Mouse (Mus musculus) stomach, adult 2 months (tissue): Measurements from ENCODE around the gene Fbxl16. TPM values are rescaled to one million over a fixed set of nuclear protein-coding genes. Genes with fewer than 3 reads are reported as not detected.

Source experiments
- polyA plus RNA-seq: library from polyadenylated mRNA; depleted of rRNA; stranded (reverse); fragments of >200 nt; gene quantifications from 2 replicates; pipeline ENCODE4 v1.2.3, GENCODE M21; 2012; rRNA removed

Fbxl16 gene
- polyA plus RNA-seq, 1 experiment = 3.9 TPM

Other genes starting within 250 kb of the Fbxl16 start
- gene Sox8, start 238.4 kb upstream of the Fbxl16 start, polyA plus RNA-seq = 0.38 and 0.73 TPM in 2 replicates
- 9.1 and 11.0 TPM in 2 replicates for gene Lmf1, start 230.0 kb upstream of the Fbxl16 start, polyA plus RNA-seq
- gene Gng13, start 91.9 kb upstream of the Fbxl16 start, polyA plus RNA-seq = 0.09 and 0.11 TPM in 2 replicates
- 3.3 TPM in 2 replicates for gene Chtf18, start 81.7 kb upstream of the Fbxl16 start, polyA plus RNA-seq
- gene Rpusd1, start 81.4 kb upstream of the Fbxl16 start, polyA plus RNA-seq = 22.5 and 24.8 TPM in 2 replicates
- gene Mslnl, start 73.0 kb upstream of the Fbxl16 start, polyA plus RNA-seq = 0.24 and 0.38 TPM in 2 replicates
- gene Msln, start 54.7 kb upstream of the Fbxl16 start, polyA plus RNA-seq = 3.5 and 10.2 TPM in 2 replicates
- 7.1 and 8.7 TPM in 2 replicates for gene Narfl, start 35.3 kb upstream of the Fbxl16 start, polyA plus RNA-seq
- 31.2 and 41.5 TPM in 2 replicates for gene Haghl, start 23.4 kb upstream of the Fbxl16 start, polyA plus RNA-seq
- gene Ccdc78, start 22.5 kb upstream of the Fbxl16 start, polyA plus RNA-seq = 0.18 TPM in 1 of 2 replicates, not detected in the other
- gene Fam173a, start 16.2 kb upstream of the Fbxl16 start, polyA plus RNA-seq = 68.2 and 76.3 TPM in 2 replicates
- gene AC134908.4, start 13.4 kb upstream of the Fbxl16 start, polyA plus RNA-seq = 0.63 TPM in 1 of 2 replicates, not detected in the other
- 20.0 and 33.4 TPM in 2 replicates for gene Metrn, start 11.9 kb upstream of the Fbxl16 start, polyA plus RNA-seq
- 16.1 and 17.1 TPM in 2 replicates for gene Wdr24, start 14.5 kb downstream of the Fbxl16 start, polyA plus RNA-seq
- 42.8 and 51.7 TPM in 2 replicates for gene Jmjd8, start 19.8 kb downstream of the Fbxl16 start, polyA plus RNA-seq
- 80.7 and 84.9 TPM in 2 replicates for gene Stub1, start 24.3 kb downstream of the Fbxl16 start, polyA plus RNA-seq
- 23.2 and 35.2 TPM in 2 replicates for gene Rhbdl1, start 28.2 kb downstream of the Fbxl16 start, polyA plus RNA-seq
- 51.3 and 66.3 TPM in 2 replicates for gene Gm20683, start 32.7 kb downstream of the Fbxl16 start, polyA plus RNA-seq
- 46.7 and 73.7 TPM in 2 replicates for gene Rhot2, start 35.8 kb downstream of the Fbxl16 start, polyA plus RNA-seq
- gene Wdr90, start 52.4 kb downstream of the Fbxl16 start, polyA plus RNA-seq = 15.9 and 22.1 TPM in 2 replicates
- gene Mcrip2, start 59.7 kb downstream of the Fbxl16 start, polyA plus RNA-seq = 114 and 227 TPM in 2 replicates
- gene Mettl26, start 66.0 kb downstream of the Fbxl16 start, polyA plus RNA-seq = 87.6 and 135 TPM in 2 replicates
- 2.3 and 2.7 TPM in 2 replicates for gene Wfikkn1, start 71.8 kb downstream of the Fbxl16 start, polyA plus RNA-seq
- 32.5 and 35.9 TPM in 2 replicates for gene Rab40c, start 110.6 kb downstream of the Fbxl16 start, polyA plus RNA-seq
- 54.4 and 60.1 TPM in 2 replicates for gene Pigq, start 135.9 kb downstream of the Fbxl16 start, polyA plus RNA-seq
- 0.06 TPM in 1 of 2 replicates, not detected in the other for gene Nhlrc4, start 135.9 kb downstream of the Fbxl16 start, polyA plus RNA-seq
- 0.09 TPM in 1 of 2 replicates, not detected in the other for gene A930017K11Rik, start 143.5 kb downstream of the Fbxl16 start, polyA plus RNA-seq
- 31.3 and 34.1 TPM in 2 replicates for gene Capn15, start 176.7 kb downstream of the Fbxl16 start, polyA plus RNA-seq